ENCODE assay signal across 7 mouse cellular contexts in genomic region chr7:66135644-66136043, GRCm38 (mm10). TPM values are rescaled to one million over a fixed set of nuclear protein-coding genes. Genes with fewer than 3 reads are reported as not detected.
DNase-seq lines count a peak whose midpoint lies in the region; ATAC-seq and TF ChIP-seq lines count a peak whose summit lies in the region.

No protein-coding gene starts in this region.

- H3K9me3 ChIP-seq in hindbrain, embryonic 15.5 days: no peaks in the 10 kb centered on the region

- no peak overlapping the region for H3K4me3 ChIP-seq in liver, adult 2 months (ENCODE audit: insufficient read depth, low read depth, low read length)
- no peak overlapping the region for H3K4me3 ChIP-seq in hindbrain, embryonic 15.5 days
- no peak overlapping the region for H3K4me3 ChIP-seq in myocyte

- DNase-seq in liver, adult 2 months (ENCODE audit: extremely low read depth, low read depth, low spot score): peak; percentile 63
- DNase-seq in liver: no peak
- no peak for DNase-seq in left cerebral cortex, adult 9 months (ENCODE audit: low spot score in 2 of 2)
- DNase-seq in gastrocnemius, postnatal 4 days (ENCODE audit: low spot score in 2 of 2): no peak

- peaks cover 6% of the 10 kb centered on the region for H3K4me1 ChIP-seq in liver, adult 2 months (ENCODE audit: control insufficient read depth, insufficient read depth, low read length)
- H3K4me1 ChIP-seq in hindbrain, embryonic 15.5 days (replicated peaks): peaks cover 42% of the 10 kb centered on the region

- H3K4me2 ChIP-seq in hindbrain, embryonic 15.5 days: no peak overlapping the region
- peak overlapping the region; percentile 5 for H3K4me2 ChIP-seq in myocyte (ENCODE audit: low read depth)

- H3K27me3 ChIP-seq in liver, adult 2 months (ENCODE audit: control insufficient read depth, insufficient read depth, low read length): no peaks in the 10 kb centered on the region
- no peaks in the 10 kb centered on the region for H3K27me3 ChIP-seq in hindbrain, embryonic 15.5 days
- H3K27me3 ChIP-seq in myocyte (ENCODE audit: control insufficient read depth, insufficient read depth, insufficient read length): no peaks in the 10 kb centered on the region

- H3K79me2 ChIP-seq in liver, adult 2 months (ENCODE audit: control insufficient read depth, insufficient read depth, low read length): no peaks in the 10 kb centered on the region
- H3K79me2 ChIP-seq in myocyte (ENCODE audit: control insufficient read depth, insufficient read depth): peaks cover 98% of the 10 kb centered on the region

- H3K36me3 ChIP-seq in liver, adult 2 months (ENCODE audit: control insufficient read depth, insufficient read depth, low read length): no peaks in the 10 kb centered on the region
- H3K36me3 ChIP-seq in hindbrain, embryonic 15.5 days: no peaks in the 10 kb centered on the region
- H3K36me3 ChIP-seq in myocyte (ENCODE audit: control insufficient read depth, insufficient read depth): peaks cover 8% of the 10 kb centered on the region

- WGBS in liver, adult 2 months: 8% methylated on average over 3 of the region's 3 CpGs
- 93% methylated on average over 3 of the region's 3 CpGs for WGBS in hindbrain, embryonic 15.5 days

- H3ac ChIP-seq in myocyte (ENCODE audit: control insufficient read depth, insufficient read length): no peak overlapping the region

- no peak for TF ChIP-seq POLR2A in liver, adult 2 months (IDR thresholded peaks at IDR 0.05; ENCODE audit: extremely low read depth, insufficient read depth, low read length)
- no peak for TF ChIP-seq POLR2A in myocyte (IDR thresholded peaks at IDR 0.05; ENCODE audit: insufficient read length, low read depth)

- H3K27ac ChIP-seq in liver, adult 2 months (replicated peaks; ENCODE audit: insufficient read depth, low read depth, low read length): peak overlapping the region; percentile 45; the same call in 1 of the 2 replicates
- H3K27ac ChIP-seq in hindbrain, embryonic 15.5 days (replicated peaks): 0 out of 2 replicates have a peak overlapping the region, but pooled peaks have one; percentile 18

- no peak for TF ChIP-seq CTCF in liver, adult 2 months (IDR thresholded peaks at IDR 0.05; ENCODE audit: low read depth, low read length)

- H3K9ac ChIP-seq in liver, adult 2 months (ENCODE audit: low read depth, low read length): no peak overlapping the region
- no peak overlapping the region for H3K9ac ChIP-seq in hindbrain, embryonic 15.5 days

- ATAC-seq in common myeloid progenitor, adult 5-6 weeks (replicated peaks; ENCODE audit: low read depth, poor library complexity, severe bottlenecking): peak; percentile 68
- ATAC-seq in hindbrain, embryonic 15.5 days (ENCODE audit: low FRiP score, low read depth): no peak

TF ChIP-seq in myocyte, 11 proteins besides CTCF, POLR2A, EP300 and RAD21:
- TF ChIP-seq E2F4 (IDR thresholded peaks at IDR 0.05; ENCODE audit: insufficient read depth) (no peak), MYOG (IDR thresholded peaks at IDR 0.05; ENCODE audit: control insufficient read depth in 1 of 3, insufficient read depth in 1 of 3, insufficient read length in 2 of 3, low read depth in 2 of 3) (no peak), USF1 (IDR thresholded peaks at IDR 0.05; ENCODE audit: low read depth) (no peak), TCF12 (IDR thresholded peaks at IDR 0.05; ENCODE audit: insufficient read depth, poor library complexity, severe bottlenecking) (no peak), MYOD1 (IDR thresholded peaks at IDR 0.05; ENCODE audit: control insufficient read depth in 1 of 3, insufficient read length in 2 of 3, low read depth in 2 of 3) (no peak), SRF (IDR thresholded peaks at IDR 0.05; ENCODE audit: control insufficient read depth, insufficient read length, low read depth) (no peak), CEBPB (IDR thresholded peaks at IDR 0.05; ENCODE audit: insufficient read depth, poor library complexity, severe bottlenecking) (no peak), TCF3 (IDR thresholded peaks at IDR 0.05; ENCODE audit: insufficient read length, low read depth) (no peak), POLR2AphosphoS2 (IDR thresholded peaks at IDR 0.05; ENCODE audit: insufficient read length, low read depth) (no peak), MAX (IDR thresholded peaks at IDR 0.05; ENCODE audit: low read depth) (no peak)
TF ChIP-seq in myocyte: peak in this region for 0.

RNA-seq across cellular contexts. Expression of gene Chsy1, which starts 26.3 kb away (rescaled TPM):
- total RNA-seq in liver, adult 2 months (2014; rRNA removed): 3.4 and 3.9 TPM in 2 replicates
- polyA plus RNA-seq in liver, adult 2 months (2012; rRNA removed): 1.3 TPM in 2 replicates
- total RNA-seq in common myeloid progenitor, adult 5-6 weeks (2017): 48.8 and 55.9 TPM in 2 replicates
- 9.2 and 10.7 TPM in 2 replicates for polyA plus RNA-seq in hindbrain, embryonic 15.5 days (2015; fragmentation: Nextera tagmentation; extraction: Ambion mirVana)
- 17.2 TPM for polyA plus RNA-seq in myocyte (2012; fragmentation: generic; extraction: Trizol)
- total RNA-seq in gastrocnemius, postnatal 4 days (2021): 10 to 100 TPM; 32.0 to 35.9 TPM

RNA-seq across cellular contexts. Expression of gene Selenos, which starts 56.2 kb away (rescaled TPM):
- total RNA-seq in liver, adult 2 months (2014; rRNA removed): 68.9 and 94.2 TPM in 2 replicates
- 140 and 164 TPM in 2 replicates for polyA plus RNA-seq in liver, adult 2 months (2012; rRNA removed)
- total RNA-seq in common myeloid progenitor, adult 5-6 weeks (2017): 75.8 and 88.7 TPM in 2 replicates
- polyA plus RNA-seq in hindbrain, embryonic 15.5 days (2015; fragmentation: Nextera tagmentation; extraction: Ambion mirVana): 86.5 and 90.7 TPM in 2 replicates
- 50.9 TPM for polyA plus RNA-seq in myocyte (2012; fragmentation: generic; extraction: Trizol)
- 10 to 100 TPM; 45.6 to 51.9 TPM for total RNA-seq in gastrocnemius, postnatal 4 days (2021)
